9 mouse cellular contexts compared by ENCODE assay signal in genomic region chr5:103926398-103926797, GRCm38 (mm10). TPM values are rescaled to one million over a fixed set of nuclear protein-coding genes. Genes with fewer than 3 reads are reported as not detected.
DNase-seq lines count a peak whose midpoint lies in the region; ATAC-seq and TF ChIP-seq lines count a peak whose summit lies in the region.
"Had no signal": no experiment of that assay in that cellular context is flagged by ENCODE, and none has a peak within 500 bp of the region (broad histone marks: within the 10 kb centered on the region; RNA-seq: fewer than 3 reads in every experiment).

No protein-coding gene starts in this region.

- H3K4me1 ChIP-seq in kidney, embryonic 16.5 days (ENCODE audit: insufficient read depth, low read length): peaks cover 10% of the 10 kb centered on the region; the same call in 1 of the 2 replicates
- peaks cover 3% of the 10 kb centered on the region for H3K4me1 ChIP-seq in ES-Bruce4 (ENCODE audit: control insufficient read depth, insufficient read depth, low read length)

- H3K27me3 ChIP-seq in kidney, embryonic 16.5 days (ENCODE audit: insufficient read depth, low read length): no peaks in the 10 kb centered on the region
- H3K27me3 ChIP-seq in ES-Bruce4 (ENCODE audit: control insufficient read depth, insufficient read depth, low read length, poor library complexity, severe bottlenecking): no peaks in the 10 kb centered on the region

- no peak overlapping the region for H3K9ac ChIP-seq in kidney, embryonic 16.5 days (replicated peaks; ENCODE audit: low read length)
- no peak overlapping the region for H3K9ac ChIP-seq in ES-Bruce4 (ENCODE audit: low read depth, poor library complexity, severe bottlenecking)
- H3K9ac ChIP-seq: neural tube, embryonic 13.5 days had no signal

- TF ChIP-seq CTCF in ES-Bruce4 (IDR thresholded peaks at IDR 0.05; ENCODE audit: low read depth, low read length): peak; percentile 64

- H3K4me2 ChIP-seq in kidney, embryonic 16.5 days (replicated peaks; ENCODE audit: low read depth, low read length): no peak overlapping the region
- H3K4me2 ChIP-seq: neural tube, embryonic 13.5 days had no signal

- no peaks in the 10 kb centered on the region for H3K36me3 ChIP-seq in kidney, embryonic 16.5 days (ENCODE audit: insufficient read depth, low read length)
- H3K36me3 ChIP-seq in ES-Bruce4 (ENCODE audit: control insufficient read depth, insufficient read depth, low read length, poor library complexity, severe bottlenecking): no peaks in the 10 kb centered on the region
- H3K36me3 ChIP-seq: neural tube, embryonic 13.5 days had no signal

- ATAC-seq in kidney, embryonic 16.5 days (ENCODE audit: low FRiP score, low TSS enrichment): no peak

- TF ChIP-seq POLR2A in ES-Bruce4 (IDR thresholded peaks at IDR 0.05; ENCODE audit: insufficient read depth, low read length): no peak

- DNase-seq in kidney, adult 18-20 months: peak; percentile 20
- DNase-seq in c-Kit-positive CD71-negative TER-119-negative erythroid progenitor cells, embryonic 14.5 days (ENCODE audit: low read depth): peak; percentile 38
- DNase-seq in natural killer cell, adult 2 months (ENCODE audit: low spot score in 2 of 2): peak; percentile 18 to 20
- no peak for DNase-seq in layer of hippocampus, adult 18-20 months (ENCODE audit: low spot score in 2 of 2)
- DNase-seq in MN1 (ENCODE audit: low spot score): no peak
- DNase-seq in adrenal gland, postnatal 4 days (ENCODE audit: low spot score in 2 of 2): no peak

- WGBS in kidney, embryonic 16.5 days: 71% methylated on average over 11 of the region's 12 CpGs

- no peak overlapping the region for H3K4me3 ChIP-seq in kidney, embryonic 16.5 days (ENCODE audit: low read length)
- no peak overlapping the region for H3K4me3 ChIP-seq in ES-Bruce4 (ENCODE audit: low read depth, low read length)
- H3K4me3 ChIP-seq: neural tube, embryonic 13.5 days had no signal

- no peak overlapping the region for H3K27ac ChIP-seq in kidney, embryonic 16.5 days (ENCODE audit: low read length)
- no peak overlapping the region for H3K27ac ChIP-seq in ES-Bruce4 (ENCODE audit: insufficient read depth, low read length)
- H3K27ac ChIP-seq: neural tube, embryonic 13.5 days had no signal

- no peaks in the 10 kb centered on the region for H3K9me3 ChIP-seq in kidney, embryonic 16.5 days (ENCODE audit: low read length)
- H3K9me3 ChIP-seq in ES-Bruce4 (replicated peaks; ENCODE audit: control insufficient read depth, insufficient read depth, low read length, poor library complexity, severe bottlenecking): peaks cover 14% of the 10 kb centered on the region
- H3K9me3 ChIP-seq: neural tube, embryonic 13.5 days had no signal

- no peak for TF ChIP-seq EP300 in ES-Bruce4 (IDR thresholded peaks at IDR 0.05; ENCODE audit: insufficient read depth, low read depth, low read length)

RNA-seq across cellular contexts. Expression of gene Klhl8, which starts 15.3 kb away (rescaled TPM):
- 13.2 and 13.8 TPM in 2 replicates for polyA plus RNA-seq in kidney, embryonic 16.5 days (2015; fragmentation: Nextera tagmentation; extraction: Ambion mirVana)
- polyA plus RNA-seq in ES-Bruce4 (2011; ENCODE audit: insufficient read depth, insufficient read length, low read depth, missing spikeins): 18.6 and 20.2 TPM in 2 replicates
- total RNA-seq in layer of hippocampus, adult 18-20 months (2021): 10 to 100 TPM; 35.2 to 35.7 TPM
- 10 to 100 TPM; 18.7 to 19.3 TPM for total RNA-seq in adrenal gland, postnatal 4 days (2021)

RNA-seq across cellular contexts. Expression of gene Hsd17b13, which starts 50.8 kb away (rescaled TPM):
- 0.18 and 0.20 TPM in 2 replicates for polyA plus RNA-seq in kidney, embryonic 16.5 days (2015; fragmentation: Nextera tagmentation; extraction: Ambion mirVana)
- not detected in 2 replicates for polyA plus RNA-seq in ES-Bruce4 (2011; ENCODE audit: insufficient read depth, insufficient read length, low read depth, missing spikeins)
- total RNA-seq in layer of hippocampus, adult 18-20 months (2021): not detected
- 10 to 100 TPM in 1 of 2 experiments, 1 to 10 TPM in 1; 6.2 to 49.6 TPM for total RNA-seq in adrenal gland, postnatal 4 days (2021)
- polyA plus RNA-seq: neural tube, embryonic 13.5 days had no signal

Comparison
In these comparisons a context has a peak if more than half of its experiments do, and no peak if none do; other contexts are left out.
1. DNase-seq: peak in kidney, adult 18-20 months (single experiment), c-Kit-positive CD71-negative TER-119-negative erythroid progenitor cells, embryonic 14.5 days (single experiment) and natural killer cell, adult 2 months (2 of 2); none in layer of hippocampus, adult 18-20 months (0 of 2), MN1 (single experiment) and adrenal gland, postnatal 4 days (0 of 2).
2. RNA of gene Hsd17b13, which starts 50.8 kb away (total RNA-seq): 6.2 to 49.6 TPM in adrenal gland, postnatal 4 days; not detected in layer of hippocampus, adult 18-20 months; every median in the first group is over 4 times any median in the second.